ENCODE assay signal across 8 mouse cellular contexts in genomic region chr12:79172019-79172941, GRCm38 (mm10). TPM values are rescaled to one million over a fixed set of nuclear protein-coding genes. Genes with fewer than 3 reads are reported as not detected.
DNase-seq lines count a peak whose midpoint lies in the region; ATAC-seq lines count a peak whose summit lies in the region.

Vti1b (minus strand) TSS chr12:79172667.

- peaks cover 10% of the 10 kb centered on the region for H3K4me1 ChIP-seq in hindbrain, embryonic 16.5 days (ENCODE audit: control insufficient read depth, insufficient read depth, low read depth, low read length)

- H3K27ac ChIP-seq in hindbrain, embryonic 16.5 days (ENCODE audit: low read depth, low read length) = peak within 1 kb of the TSS; percentile 97
- peak within 1 kb of the TSS; percentile 69 for H3K27ac ChIP-seq in macrophage

- H3K4me2 ChIP-seq in hindbrain, embryonic 16.5 days (ENCODE audit: low read length) = peak within 1 kb of the TSS; percentile 72

- peak; percentile 94 for DNase-seq in T-cell, adult 2 months (ENCODE audit: low spot score)
- DNase-seq in cerebellum, postnatal 36 days = peak; percentile 88 to 91
- peak; percentile 92 for DNase-seq in gastrocnemius, adult 18-20 months (ENCODE audit: low spot score)
- peak; percentile 84 to 91 for DNase-seq in left cerebral cortex, adult 18-20 months (ENCODE audit: low spot score in 2 of 2)
- peak; percentile 94 for DNase-seq in right cerebral cortex, adult 18-20 months
- DNase-seq in urinary bladder, postnatal 10 days (ENCODE audit: low spot score) = peak; percentile 63

- no peaks in the 10 kb centered on the region for H3K9me3 ChIP-seq in hindbrain, embryonic 16.5 days (ENCODE audit: control insufficient read depth, low read length)

- H3K36me3 ChIP-seq in hindbrain, embryonic 16.5 days (ENCODE audit: control insufficient read depth, insufficient read depth, low read length) = peaks cover 8% of the 10 kb centered on the region; the same call in 1 of the 2 replicates
- H3K36me3 ChIP-seq in macrophage (ENCODE audit: inconsistent target) = 0 out of 2 replicates have a peak, but pooled peaks cover 8% of the 10 kb centered on the region

- peak within 1 kb of the TSS; percentile 90 for H3K9ac ChIP-seq in hindbrain, embryonic 16.5 days (ENCODE audit: low read depth, low read length)

- WGBS in hindbrain, embryonic 16.5 days = under 1% methylated on average over 49 of the region's 73 CpGs
- under 1% methylated on average over 72 of the region's 73 CpGs for WGBS in macrophage (ENCODE audit: missing documents)

- peak; percentile 99 for ATAC-seq in hindbrain, embryonic 16.5 days

- H3K79me2 ChIP-seq in macrophage (ENCODE audit: inconsistent target) = peaks cover 48% of the 10 kb centered on the region

- peak within 1 kb of the TSS; percentile 86 for H3K4me3 ChIP-seq in hindbrain, embryonic 16.5 days (ENCODE audit: low read length)
- peak within 1 kb of the TSS; percentile 60 for H3K4me3 ChIP-seq in macrophage (ENCODE audit: inconsistent target)

- no peaks in the 10 kb centered on the region for H3K27me3 ChIP-seq in hindbrain, embryonic 16.5 days (replicated peaks; ENCODE audit: control insufficient read depth, insufficient read depth, low read length)

RNA-seq across cellular contexts. Expression of gene Vti1b, which starts in this region (rescaled TPM):
- 10 to 100 TPM; 83.3 to 97.1 TPM for total RNA-seq in gastrocnemius, adult 18-20 months (2021)
- polyA plus RNA-seq in hindbrain, embryonic 16.5 days (2015; fragmentation: Nextera tagmentation; extraction: Ambion mirVana) = 230 and 258 TPM in 2 replicates
- 100 to 1,000 TPM; 264 to 275 TPM for total RNA-seq in left cerebral cortex, adult 18-20 months (2021)
- 10 to 100 TPM; 17.0 to 36.9 (median 32.0) TPM for total RNA-seq in macrophage (2018; cell fraction: chromatin; rRNA removed)
- 100 to 1,000 TPM in 13 of 26 experiments, 10 to 100 TPM in 13; 84.9 to 124 (median 101) TPM for total RNA-seq in macrophage (2018; cell fraction: cytosol; rRNA removed)
- total RNA-seq in macrophage (2018; cell fraction: nucleus; rRNA removed) = 10 to 100 TPM; 25.7 to 55.9 (median 39.7) TPM
- polyA plus RNA-seq in macrophage (2018) = 93.6 to 122 TPM (median 107 TPM) in 3 replicates

Comparison
In these comparisons a context has a peak if more than half of its experiments do, and no peak if none do; other contexts are left out.
1. Peak in every context shown above with its lines: DNase-seq, ATAC-seq, H3K4me3 ChIP-seq and H3K27ac ChIP-seq.